Mouse (Mus musculus) ES-E14 (cell line): Measurements from ENCODE around the gene Exoc5.

Source experiments
- ZC3H11A ChIP-seq: IDR thresholded peaks from 2 replicates; pipeline ENCODE4 v1.6.1; 2012; ENCODE audit warnings: low read depth, mild to moderate bottlenecking, inconsistent platforms, low read length, borderline replicate concordance
- ZNF384 ChIP-seq: IDR thresholded peaks from 2 replicates; pipeline ENCODE4 v1.6.1; 2012; ENCODE audit warnings: low read depth, low read length, inconsistent platforms

- no peak for TF ChIP-seq ZNF384
- TF ChIP-seq ZC3H11A = no peak
Observed at GRCm38 (mm10) chr14:49086522-49086921, 20.1 kb upstream of the Exoc5 start.
